Mouse (Mus musculus) granulocyte monocyte progenitor cell, adult 5-6 weeks (primary cell): Measurements from ENCODE around the gene 1700102P08Rik. TPM values are rescaled to one million over a fixed set of nuclear protein-coding genes. Genes with fewer than 3 reads are reported as not detected.

ENCODE experiments used
- ATAC-seq: replicated peaks from 2 replicates; pipeline ENCODE4 v1.8.0; 2016; ENCODE audit warnings: mild to moderate bottlenecking, moderate TSS enrichment, inconsistent platforms; ENCODE audit not compliant: poor library complexity, severe bottlenecking
- total RNA-seq, 2 experiments: library from RNA; stranded (forward) in 1 of 2; stranded (reverse) in 1 of 2; fragments of 200-712, 200-1000 nt in 1 of 2; fragments of >200 nt in 1 of 2; fragmentation: Nextera tagmentation in 1 of 2; gene quantifications; 2 replicates each; pipeline ENCODE4 v1.2.3; 2014 to 2017

1700102P08Rik gene
- total RNA-seq (2014; fragmentation: Nextera tagmentation) (1.6 TPM in 1 of 2 replicates, not detected in the other), total RNA-seq (2017) (0.43 TPM in 1 of 2 replicates, not detected in the other)

DNA sequence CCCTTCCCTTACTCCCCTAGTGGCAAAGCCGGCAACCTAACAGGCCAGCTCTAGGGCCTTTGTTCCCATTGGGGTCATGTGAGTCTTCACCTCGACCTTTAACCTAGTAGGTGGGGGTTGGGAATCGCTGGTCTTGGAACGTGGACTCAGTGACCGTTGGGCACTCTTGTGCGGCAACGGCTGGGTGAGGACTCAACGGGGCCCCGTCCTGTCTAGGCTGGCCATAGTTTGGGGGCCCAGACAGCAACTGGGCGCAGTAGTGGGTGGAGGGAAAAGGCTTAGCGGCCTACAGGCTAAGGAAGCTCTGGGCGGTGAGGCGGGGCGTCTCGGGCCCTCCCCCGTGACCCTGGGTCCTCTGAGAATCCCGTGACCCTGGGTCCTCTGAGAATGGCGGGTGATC is at the start of gene 1700102P08Rik:
TSS of gene 1700102P08Rik (plus strand) at position 130 of the 400 bp plus-strand sequence.
- no peak for ATAC-seq

DNA sequence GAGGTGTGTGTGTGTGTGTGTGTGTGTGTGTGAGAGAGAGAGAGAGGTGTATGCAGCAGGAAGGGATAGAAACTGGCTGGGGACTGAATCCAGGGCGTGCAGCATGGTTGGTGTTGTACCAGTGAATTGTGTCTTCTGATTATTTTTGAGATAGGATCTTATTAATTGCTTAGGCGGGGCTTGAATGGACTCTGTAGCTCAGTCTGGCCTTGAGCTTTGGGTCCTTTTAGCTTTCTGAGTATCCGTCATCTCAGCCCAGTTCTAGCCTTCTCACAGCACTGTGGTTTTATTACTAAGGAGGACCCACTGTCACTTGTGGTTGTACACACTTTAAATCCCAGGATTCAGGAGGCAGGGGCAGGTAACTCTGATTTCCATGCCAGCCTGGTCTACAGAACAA is 49.3 kb upstream of the 1700102P08Rik start:
- ATAC-seq = no peak

DNA sequence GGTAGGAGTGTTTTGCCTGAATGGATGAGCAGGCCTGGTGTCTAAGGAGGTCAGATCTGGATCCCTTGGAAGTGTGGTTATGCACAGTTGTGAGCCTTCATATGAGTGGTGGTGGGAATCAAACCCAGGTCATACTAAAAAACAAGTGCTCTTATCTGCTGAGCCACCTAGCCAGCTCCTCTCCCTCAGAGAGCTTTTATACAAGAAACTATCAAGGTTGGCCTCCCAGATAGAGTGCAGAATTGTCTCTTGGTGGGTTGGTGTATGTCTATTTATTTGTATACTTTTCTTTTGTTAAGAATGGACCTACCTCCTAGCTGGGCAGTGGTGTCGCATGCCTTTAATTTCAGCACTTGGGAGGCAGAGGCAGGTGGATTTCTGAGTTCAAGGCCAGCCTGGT is 48.8 kb upstream of the 1700102P08Rik start:
- no peak for ATAC-seq

DNA sequence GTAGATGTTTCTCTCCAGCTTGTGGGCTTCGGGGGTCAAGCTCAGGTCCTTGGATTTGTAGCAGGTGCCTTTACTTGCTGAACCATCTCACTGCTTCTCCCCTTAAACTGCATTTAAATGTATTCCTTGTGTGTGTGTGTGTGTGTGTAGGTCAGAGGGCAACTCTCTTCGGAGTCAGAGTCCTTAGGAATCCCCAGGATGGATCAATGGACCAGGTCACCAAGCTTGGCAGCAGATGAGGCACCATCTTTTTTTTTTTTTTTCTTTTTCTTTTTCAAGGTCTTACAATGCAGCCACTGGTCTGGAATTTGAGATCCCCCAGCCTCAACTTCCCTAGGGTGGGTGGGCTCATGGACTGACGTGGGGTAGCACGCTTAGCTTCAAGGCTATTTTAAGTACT is 48.1 kb upstream of the 1700102P08Rik start:
- no peak for ATAC-seq

DNA sequence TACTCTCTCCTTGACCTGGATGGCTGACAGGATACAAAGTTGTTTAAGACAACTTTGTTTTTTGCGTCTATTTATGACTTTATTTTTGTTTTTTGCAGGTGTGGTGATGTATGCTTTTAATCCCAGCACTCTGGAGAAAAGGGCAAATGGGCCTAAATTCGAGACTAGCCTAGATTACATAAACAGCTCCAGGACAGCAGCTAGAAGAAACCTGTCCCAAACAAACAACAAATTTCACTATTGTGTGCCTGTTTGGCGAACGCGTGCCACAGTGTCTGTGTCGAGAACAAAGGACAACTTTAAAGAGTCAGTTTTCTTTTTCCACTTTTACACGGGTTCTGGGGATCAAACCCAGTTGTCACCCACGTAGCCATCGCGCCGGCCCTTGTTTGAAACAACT is 45.6 kb upstream of the 1700102P08Rik start:
- ATAC-seq = no peak

DNA sequence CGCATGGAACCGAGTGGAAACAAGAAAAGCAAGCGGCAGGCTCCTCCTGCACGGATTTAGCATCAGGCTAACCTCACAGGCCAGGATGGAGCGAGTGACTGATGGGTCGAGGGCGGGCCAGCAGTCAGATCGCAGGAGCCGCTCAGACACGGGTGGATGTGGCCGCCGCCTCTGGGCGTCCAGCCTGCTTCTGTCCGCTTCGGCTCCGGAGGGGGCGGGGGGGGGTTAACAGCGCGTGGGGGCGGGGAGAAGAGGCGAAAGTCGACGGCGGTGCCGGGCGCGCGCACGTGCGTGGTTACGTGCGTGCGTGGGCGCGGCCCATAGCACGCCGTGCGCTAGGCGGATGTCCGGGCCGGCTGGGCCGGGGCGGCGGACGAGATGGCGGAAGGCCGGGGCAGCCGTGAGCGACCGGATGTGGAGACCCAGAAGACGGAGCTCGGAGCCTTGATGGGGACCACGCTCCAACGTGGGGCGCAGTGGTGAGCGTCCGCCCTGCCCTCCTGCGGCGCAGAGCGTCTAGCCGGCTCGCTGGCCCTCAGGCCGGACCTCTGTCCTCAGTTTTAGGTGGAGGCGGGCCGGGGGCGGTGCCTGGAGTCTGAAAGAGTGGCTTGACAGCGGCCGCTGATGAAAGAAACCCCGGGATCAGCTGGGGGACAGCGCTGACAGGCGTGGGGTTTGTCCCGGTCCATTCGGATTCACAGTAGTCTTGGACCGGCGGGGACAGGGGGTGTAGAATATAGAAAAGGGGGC is 44.9 kb upstream of the 1700102P08Rik start, which contains the start of gene Usp4:
TSS of gene Usp4 (plus strand) at position 314 of the 750 bp plus-strand sequence.
- ATAC-seq = peak; percentile 86

DNA sequence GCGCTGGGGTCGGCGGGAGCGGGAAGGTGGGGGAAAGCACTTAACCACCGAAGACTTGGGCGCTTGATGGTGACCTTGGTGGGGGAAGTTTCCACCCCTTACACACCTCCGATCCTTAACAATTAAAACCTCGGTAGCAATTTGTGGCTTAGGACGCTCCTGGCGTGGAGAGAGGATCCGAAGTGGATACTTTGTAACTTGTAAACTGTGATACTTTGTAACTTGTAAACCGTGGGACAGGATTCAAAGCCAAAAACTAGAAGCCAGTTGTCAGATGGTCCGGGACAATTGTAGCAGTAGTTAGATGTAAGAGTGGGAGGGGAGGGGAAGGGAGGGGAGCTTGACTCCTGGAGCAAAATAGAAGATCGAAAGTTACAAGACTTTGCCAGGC is 44.3 kb upstream of the 1700102P08Rik start:
- ATAC-seq = no peak

DNA sequence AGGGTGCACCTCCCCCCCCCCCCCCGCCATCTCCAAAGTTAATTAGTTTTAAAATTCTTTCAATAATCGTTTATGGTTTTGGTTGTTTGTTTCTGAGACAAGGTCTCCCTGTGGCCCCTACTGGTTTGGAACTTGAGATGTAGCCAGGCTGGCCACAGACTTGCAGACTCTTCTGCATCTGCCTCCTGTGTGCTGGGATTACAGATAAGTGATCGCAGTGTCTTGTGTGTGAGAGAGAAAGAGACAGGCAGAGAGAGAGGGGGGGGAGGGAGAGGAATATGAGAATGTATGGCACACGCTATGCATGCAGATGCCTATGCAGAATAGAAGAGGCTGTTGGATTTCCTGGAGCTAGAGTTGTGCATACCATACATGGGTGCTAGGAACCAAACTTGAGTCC is 42.9 kb upstream of the 1700102P08Rik start:
- ATAC-seq = no peak

DNA sequence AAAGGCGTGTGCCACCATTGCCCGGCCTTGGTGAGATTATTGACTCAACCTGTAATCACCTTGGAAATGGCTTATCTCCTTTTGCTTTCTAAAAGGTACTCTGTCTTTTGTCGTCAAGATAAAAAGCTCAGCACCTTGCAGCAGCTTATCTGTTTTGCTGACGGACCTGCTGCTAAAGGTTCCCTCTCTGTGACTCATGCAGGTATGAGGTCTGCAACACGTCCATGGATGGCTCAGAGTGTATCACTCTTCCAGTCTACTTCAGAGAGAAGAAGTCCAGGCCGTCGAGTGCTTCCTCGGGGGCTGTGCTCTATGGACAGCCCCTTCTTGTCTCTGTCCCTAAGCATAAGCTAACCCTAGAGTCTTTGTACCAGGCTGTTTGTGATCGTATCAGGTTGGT is 14.4 kb upstream of the 1700102P08Rik start:
- no peak for ATAC-seq

DNA sequence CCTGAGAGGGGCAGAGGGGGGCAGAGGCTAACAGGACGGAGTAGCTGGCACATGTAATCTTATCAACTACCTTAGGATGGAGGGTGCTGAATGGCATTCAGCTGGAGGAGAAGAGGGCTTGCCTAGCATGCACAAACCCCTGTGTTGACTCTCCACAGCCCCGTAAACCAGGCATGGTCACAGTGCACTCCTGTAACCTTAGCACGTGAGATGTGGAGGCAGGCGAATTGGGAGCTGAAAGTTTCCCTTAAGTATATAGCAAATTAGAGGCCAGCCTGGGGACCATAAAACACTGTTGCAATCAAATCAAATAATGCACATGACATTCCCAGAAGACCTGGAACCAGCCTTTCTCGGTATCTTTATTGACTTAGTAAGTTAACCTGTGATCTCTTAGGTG is 13.9 kb upstream of the 1700102P08Rik start:
- no peak for ATAC-seq

DNA sequence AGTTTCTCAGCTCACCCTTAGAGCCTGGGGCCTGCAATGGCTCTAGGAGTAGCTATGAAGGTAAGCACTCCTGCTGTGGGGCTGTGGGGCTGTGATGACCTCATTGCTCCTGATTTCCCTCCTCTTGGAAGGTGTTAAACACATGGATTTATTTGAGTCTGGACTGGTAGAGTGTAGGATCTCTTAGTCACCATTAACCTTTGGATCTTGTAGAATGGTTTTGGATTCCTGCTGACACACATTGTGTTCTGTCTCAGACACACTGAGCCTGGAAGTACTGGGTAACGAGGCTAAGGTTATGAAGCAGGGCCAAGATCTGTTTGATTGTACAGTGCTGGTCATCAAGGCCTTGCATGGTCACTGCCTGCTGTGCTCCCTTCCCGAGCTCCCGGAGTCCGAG is 13.3 kb upstream of the 1700102P08Rik start:
- ATAC-seq = no peak

DNA sequence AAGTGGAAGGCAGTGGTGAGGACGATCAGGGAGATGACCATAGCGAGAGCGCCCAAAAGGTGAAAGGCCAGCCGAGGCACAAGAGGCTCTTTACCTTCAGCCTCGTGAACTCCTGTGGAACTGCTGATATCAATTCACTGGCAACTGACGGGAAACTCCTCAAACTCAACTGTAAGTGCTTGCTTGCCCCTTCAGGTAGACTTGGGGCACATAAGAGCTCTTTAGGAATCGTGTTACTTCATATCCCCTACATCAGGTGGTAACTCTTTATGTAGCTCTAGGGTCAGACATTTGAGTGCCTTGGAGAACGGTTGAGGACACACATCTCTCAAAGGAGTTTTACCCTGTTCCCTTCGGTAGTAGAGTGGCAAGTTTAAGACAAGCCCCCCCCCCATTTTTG is 11.2 kb upstream of the 1700102P08Rik start:
- ATAC-seq = no peak

DNA sequence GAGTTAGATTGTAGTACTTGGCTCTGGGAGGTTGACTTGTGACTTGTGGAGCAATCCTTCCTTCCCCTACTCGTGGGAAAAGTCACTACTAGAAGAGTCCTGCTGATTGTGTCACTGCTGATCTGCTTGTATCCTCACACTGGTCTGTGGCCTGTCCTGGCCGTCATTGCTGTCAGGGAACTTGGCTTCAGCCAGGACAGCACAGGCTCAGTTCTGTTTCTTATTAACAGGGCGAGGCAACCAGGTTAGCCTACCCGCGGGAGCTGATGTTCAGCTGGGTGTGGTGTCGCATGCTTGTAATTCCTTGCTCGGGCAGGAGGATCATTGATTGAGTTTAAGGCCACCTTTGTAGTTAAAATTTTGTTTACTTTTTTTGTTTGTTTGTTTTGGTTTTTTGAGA is 7.6 kb upstream of the 1700102P08Rik start:
- ATAC-seq = no peak

DNA sequence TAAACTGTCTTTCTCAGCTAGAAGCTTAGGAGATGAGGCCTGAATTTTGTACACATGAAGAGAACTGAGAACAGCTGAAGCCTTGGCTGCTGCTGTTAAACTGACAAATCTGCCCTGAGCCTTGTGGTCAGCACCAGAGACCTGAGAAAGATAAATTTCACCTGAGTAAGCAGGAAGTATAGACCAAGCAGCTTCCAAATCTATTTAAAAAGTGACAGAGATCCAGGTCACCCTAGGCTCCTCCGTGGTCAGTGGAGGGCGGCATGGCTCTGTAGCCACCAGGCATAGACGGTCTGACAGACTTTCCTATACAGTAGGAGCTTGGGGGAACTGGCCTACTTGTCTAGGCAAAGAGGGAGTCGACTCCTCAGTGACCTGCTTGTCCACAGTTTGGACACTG is 5.8 kb upstream of the 1700102P08Rik start:
- no peak for ATAC-seq

DNA sequence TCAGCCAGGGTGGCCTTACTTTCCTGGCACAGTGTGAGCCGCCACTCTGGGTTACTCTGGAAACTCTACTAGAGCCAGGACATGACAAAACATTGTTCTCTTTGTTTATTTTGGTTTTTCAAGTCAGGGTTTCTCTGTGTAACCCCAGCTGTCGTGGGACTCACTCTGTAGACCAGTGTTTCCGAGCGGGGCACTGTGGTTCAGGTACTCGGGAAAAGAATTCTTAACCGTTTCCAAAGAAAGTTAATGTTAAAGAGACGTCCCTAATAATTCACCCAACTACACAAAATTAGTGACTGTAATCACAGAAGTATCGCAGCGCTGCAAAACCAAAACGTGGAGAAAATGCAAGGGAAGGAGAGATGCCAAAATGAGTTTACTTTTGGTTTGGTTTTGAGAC is 4.0 kb upstream of the 1700102P08Rik start:
- ATAC-seq = no peak

DNA sequence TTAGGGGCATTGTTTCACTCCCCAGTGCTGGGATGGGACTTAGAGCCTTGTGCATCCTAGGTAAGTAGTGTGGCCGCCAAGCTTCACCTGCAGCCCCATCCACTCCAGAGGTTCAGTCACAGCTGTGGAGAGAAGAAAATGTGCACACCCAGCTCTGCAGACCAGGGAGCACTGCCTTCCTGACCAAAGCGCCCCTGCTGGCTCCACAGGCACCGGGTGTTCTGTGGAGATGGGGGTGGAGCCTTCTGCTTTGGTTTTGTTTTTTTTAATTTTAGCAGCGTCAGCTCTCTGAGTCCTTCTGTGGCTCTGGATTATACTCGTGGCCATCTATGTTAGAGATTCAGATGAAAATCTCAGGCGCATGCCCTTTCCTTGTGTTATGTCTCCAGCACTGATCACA is 3.4 kb upstream of the 1700102P08Rik start:
- ATAC-seq = no peak

DNA sequence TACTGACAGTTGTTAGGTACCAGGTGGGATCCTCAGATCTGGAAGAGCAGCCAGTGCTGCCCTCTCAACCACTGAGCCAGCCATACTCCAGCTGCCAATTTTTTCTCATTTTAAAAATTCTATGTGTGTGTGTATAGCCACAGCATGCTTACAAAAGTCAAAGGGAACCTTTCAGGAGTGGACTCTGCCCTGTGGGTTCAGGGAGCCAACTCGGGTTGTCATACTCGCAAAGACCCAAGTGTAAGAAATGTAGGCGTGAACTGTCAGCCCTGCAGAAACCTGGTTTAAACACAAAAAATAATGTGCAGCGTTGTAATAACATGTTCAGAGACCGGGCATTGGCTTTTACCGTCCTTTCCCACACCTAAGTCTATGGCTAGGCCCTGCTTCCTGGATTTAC is 1.6 kb downstream of the 1700102P08Rik start:
- no peak for ATAC-seq

DNA sequence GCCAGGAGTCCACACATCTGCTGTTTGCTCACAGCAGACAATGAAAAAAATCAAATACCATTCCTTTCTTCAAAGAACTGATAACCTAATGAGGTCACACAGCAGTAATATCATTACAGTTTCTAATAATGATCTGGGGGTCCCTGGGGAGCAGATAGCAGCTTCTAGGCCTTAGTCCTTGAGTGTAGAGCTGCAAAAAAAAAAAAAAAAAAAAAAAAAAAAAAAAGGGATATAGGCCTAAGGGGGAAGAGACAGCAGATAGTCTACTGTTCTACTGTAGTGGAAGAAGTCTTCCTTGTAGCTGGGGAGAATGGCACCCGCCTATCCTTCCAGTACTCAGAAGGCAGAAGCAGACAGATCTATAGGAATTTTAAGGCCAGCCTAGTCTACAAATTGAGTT is 2.8 kb downstream of the 1700102P08Rik start:
- ATAC-seq = no peak

DNA sequence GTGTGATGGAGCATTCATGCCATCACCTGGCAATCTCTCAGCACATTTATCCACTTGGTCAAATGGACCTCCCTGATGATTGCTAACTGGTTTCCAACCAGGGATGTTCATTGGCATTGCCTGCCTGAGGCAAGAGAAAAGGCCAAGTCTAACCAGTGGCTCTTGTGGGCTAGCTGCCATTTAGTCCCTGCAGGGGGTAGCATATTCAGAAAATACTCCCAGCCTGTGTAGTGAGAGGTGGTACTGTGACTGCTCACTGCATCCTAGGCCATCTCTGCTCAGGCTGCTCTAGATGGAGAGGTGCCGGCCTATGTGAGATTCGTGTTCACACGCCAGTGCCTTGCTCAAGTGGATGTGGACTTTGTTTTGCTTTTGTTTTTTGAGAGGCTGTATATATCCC is 5.7 kb downstream of the 1700102P08Rik start:
- ATAC-seq = no peak

DNA sequence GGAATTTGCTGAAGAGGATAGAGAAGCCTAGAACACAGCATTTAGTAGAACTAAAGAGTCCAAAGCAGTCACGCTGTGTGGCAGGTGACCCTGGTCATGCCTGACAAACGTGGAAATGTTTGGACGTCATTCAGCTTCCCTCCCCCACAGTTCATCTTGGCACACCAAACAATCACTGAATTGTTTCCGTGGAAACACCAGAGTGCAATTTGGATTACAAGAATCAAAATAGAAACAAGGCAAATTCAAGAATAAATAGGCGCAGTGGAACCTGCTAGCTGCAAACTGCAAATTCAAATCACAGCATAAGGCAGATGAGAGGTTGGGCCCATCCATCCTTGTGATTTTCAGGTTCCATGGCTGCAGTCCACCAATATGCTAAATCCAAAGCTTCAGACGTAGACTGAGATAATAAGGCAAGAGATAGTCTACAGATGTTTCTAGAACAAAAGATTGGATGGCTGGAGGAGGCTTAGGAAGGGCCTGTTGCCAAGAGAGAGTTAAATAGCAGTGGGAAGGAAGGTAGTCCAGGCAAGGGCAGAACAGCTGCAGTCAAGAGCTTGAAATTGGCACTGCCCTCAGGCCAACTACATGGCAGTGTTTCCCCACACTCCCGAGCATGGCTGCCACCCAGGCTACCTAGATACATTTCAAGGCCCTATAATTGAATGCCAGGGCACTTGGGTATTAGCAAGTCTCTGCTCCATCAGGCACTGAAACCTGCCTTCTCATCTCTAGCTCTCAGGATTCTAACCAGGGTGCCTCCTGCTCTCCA is 8.8 kb downstream of the 1700102P08Rik start:
- no peak for ATAC-seq

DNA sequence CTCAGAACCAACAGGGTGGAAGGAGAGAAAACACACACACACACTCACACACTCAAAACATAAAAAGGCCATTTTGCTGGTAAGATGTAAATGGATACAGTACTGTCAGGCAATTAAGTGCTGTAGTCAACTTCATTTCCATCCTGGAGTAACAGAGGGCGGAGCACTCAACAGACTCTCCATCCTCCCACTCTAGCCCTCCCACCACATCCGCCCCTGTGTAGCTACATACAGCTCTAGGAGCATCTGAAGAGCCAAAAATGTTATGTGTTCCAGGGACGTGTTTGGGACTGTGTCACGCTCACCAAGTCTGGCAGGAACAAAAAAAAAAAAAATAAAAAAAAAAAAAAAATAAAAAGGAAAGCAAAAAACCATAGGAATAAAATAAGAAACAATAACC is 10.5 kb downstream of the 1700102P08Rik start:
- ATAC-seq = no peak

DNA sequence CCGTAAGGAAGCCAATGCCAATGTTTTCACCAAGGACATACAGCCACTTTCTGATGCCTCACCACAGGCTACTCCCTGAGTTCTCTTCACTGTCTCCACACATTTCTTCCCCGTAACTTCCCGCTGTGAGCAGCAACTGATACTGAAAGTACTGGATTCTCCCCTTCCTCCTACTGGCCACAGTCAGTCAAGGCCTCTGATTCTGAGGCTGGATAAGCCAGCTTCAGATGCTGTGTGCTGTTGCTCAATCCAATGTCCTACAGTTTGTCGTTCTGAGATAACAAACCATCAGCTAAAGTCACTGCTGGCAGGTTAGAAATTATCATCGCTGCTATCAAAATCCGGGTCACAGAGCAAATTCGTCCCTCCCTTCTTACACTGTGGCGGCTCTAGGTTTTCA is 11.8 kb downstream of the 1700102P08Rik start:
- ATAC-seq = peak; percentile 74
